Mouse (Mus musculus): Measurements from ENCODE around the gene Scrn2.
A peak's percentile ranks its signal among the peaks of the same experiment; 100 is the strongest.

Scrn2 gene

DNA sequence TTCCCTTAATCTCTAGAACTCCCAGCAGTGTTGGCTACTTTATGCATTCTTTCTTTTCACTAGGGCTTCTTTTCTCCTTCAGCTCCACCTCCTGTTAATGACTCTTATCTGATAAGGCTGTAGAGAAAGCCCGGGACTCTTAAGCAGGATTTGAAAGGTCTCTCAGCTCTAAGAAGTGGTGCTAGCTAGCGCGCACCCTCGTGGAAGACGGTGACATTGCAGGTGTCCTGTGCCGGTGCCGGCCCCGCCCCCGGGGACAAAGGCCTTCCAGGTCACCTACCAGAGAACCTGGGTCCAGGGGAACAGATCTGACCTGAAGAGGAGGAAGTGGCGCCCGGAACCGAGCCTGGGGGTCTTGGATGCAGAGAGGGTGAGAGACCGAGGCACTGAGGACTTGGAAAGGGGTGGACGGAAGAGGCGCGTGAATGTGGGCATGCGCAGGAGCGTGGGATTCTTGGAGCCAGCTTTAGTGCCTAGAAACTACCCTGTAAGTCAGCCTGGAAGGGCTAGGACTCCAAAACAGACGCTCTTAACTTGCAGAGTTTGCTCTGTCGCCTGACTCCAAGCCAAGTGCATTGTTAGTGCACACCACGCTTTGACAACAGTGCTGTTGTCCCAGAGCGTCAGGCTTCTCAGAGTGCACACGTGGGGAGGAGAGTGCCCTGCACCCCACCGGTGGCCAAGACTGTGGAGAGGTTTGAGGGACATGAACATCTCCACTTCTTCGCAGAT, at the start of gene Scrn2:
Gene Scrn2, plus strand, starts transcription at position 253 of the 732 bp plus-strand sequence.
- peak; percentile 79 for DNase-seq (ENCODE audit: low spot score)

- DNase-seq (ENCODE audit: low spot score) = no peak
Measured at GRCm38 (mm10) chr11:96980021-96980420, 49.7 kb upstream of the Scrn2 start.

DNA sequence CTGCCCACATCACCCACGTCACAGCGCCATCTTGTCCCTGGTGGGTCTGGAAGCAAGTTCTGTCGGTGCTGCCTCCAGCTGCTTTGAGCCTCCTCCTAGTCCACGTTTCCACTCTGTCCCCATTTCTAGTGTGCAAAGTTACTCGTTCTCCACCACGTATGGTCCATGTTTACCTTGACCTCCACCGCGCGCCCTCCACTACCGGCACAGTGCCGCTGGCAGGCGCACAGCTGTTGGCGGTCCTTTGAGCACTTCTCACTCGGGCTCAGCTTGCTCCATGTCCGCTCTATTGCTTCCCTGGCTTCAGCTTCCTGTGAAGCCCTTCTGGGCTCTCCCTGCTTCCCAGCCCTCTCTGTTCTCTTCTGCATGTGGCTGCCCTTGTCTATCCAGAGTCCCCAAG, 48.3 kb upstream of the Scrn2 start:
- no peak for DNase-seq (ENCODE audit: low spot score)

GRCm38 (mm10) chr11:96982355-96982754, 47.4 kb upstream of the Scrn2 start:
- DNase-seq (ENCODE audit: low spot score) = peak; percentile 80

- no peak for DNase-seq (ENCODE audit: low spot score)
Measured at GRCm38 (mm10) chr11:96982859-96983258, 46.9 kb upstream of the Scrn2 start, which contains the start of gene Sp2. Sp2 (minus strand) TSS chr11:96982959.

DNA sequence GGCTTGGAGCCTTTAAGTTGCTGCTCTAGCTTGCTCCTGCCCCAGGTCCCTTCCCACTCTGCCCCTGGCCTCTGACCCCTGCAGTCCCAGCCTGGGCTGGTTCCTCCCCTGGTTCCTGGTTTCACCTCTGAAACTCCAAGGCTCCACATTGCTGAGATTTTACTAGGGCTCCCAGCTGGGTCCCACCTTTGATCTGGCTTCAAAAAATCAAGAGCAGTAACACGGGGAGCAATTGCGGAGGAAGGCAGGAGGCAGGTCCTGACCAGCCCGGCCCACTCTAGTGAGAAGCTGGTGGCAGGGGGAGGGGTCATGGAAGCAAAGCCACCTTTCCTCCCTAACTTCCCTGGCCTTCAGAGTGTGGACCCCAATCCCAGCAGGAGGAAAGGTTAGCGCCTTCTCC, 44.8 kb upstream of the Scrn2 start:
- no peak for DNase-seq (ENCODE audit: low spot score)

DNA sequence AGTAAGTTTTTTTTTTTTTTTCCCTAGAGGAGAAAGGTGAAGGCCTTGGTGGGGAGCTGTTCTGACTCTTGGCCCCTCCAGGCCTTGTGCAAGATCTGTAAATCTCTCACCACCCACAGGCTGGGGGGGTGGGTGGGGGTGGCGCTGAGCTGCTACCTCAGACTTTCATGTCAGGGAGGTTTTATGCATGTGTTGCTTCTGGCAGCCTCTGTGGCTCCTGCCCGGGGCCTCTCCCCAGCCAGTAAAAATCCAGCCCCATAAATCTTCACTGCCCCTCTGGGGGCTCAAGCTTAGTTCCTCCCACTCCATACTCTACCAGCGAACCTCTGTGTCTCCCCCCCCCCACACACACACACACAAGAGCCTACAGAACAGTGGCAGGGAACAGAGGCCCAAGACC, 43.3 kb upstream of the Scrn2 start:
- no peak for DNase-seq (ENCODE audit: low spot score)

GRCm38 (mm10) chr11:96987873-96988655, 41.7 kb upstream of the Scrn2 start:
- DNase-seq (ENCODE audit: low spot score) = peak; percentile 27

GRCm38 (mm10) chr11:96991501-96991900, 38.2 kb upstream of the Scrn2 start:
- no peak for DNase-seq (ENCODE audit: low spot score)

GRCm38 (mm10) chr11:96992722-96993311, 36.9 kb upstream of the Scrn2 start:
- peak; percentile 45 for DNase-seq (ENCODE audit: low spot score)

DNA sequence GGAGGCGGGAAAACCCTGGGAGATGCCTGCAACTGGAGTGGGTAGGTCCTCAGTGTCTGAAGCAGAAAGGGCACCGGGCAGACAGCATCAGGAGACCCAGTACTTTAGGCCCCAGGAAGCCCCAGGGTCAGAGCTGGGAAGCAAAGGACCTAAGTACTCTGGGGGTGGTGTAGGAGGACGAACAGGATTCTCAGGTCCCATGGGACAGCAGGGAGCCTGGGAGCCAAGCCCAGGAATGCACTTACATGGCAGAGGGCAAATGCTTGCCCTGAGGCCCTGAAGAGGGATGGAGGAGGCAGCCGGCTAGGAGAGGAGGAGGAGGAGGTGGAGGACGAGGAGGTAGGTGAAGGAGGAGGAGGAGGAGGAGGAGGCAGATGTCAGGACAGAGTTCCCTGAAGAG, 34.7 kb upstream of the Scrn2 start:
- DNase-seq (ENCODE audit: low spot score) = no peak

DNA sequence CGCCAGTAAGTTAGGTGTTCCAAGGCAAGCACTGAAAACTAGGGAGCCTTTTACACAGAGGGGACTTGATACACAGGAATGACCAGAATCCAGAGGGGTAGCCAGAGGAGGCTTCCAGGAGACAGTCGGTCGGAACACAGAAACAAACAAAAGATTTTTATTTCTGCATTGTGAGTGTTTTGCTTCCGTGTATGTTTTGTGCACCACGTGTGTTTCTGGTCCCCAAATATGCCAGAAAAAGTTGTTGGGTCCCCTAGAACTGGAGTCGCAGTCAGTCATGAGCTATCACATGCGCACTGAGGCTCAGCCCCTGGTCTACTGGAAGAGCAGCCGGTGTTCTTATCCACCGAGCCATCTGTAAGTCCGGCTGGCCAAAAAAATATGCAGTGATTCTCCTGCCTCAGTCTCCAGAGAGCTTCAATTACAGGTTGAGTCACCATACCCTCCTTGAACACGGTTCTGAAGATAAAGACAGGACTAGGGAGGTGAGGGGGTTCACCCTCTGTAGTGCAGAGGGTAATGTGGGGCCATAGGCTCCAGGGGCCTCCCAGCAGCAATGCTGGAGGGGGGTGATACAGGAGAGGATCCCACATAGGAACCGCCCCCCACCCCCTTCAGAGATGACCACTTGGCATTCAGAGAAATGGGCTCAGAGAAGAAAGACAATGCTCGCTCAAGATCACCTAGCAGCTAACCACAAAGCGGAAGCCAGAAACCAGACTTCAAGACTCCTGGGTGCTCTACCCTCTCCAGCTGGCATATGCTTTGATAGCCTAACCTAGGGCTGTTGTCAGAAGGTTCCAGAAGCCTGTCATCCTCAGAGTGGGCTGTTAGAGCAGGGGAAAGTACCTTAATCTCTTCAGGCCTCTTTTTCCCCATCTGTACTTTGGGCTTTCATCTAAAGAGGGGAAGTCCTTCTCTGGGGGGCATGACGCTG, 33.6 kb upstream of the Scrn2 start:
- DNase-seq (ENCODE audit: low spot score) = no peak

GRCm38 (mm10) chr11:96996773-96997379, 32.9 kb upstream of the Scrn2 start:
- DNase-seq (ENCODE audit: low spot score) = no peak

DNA sequence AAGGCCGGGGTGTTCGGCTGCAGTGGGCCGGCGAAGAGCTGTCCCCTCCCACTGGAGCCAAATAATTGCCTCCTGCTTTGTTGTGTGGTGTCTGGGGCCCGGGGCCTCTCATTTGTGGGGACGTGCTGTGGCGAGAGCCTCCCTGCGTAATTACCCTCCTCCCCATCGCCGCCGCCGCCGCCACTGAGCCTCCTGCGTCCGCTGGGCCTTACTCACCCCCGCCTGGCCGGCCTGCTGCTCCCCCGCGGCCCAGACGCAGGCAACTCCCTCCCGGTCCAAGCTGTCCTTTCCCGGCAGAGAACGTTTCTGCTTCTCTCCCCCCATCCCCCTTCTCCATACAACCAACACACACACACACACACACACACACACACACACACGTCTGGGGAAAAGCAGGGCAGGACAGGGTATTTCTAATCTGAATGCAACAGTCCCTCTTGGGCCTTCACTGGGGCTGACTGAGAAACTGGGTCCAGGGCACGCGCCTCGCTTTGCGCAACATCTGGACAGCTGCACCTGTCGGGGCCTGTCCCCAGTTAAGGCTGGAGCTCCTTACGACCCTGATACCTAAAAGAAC, 32.3 kb upstream of the Scrn2 start:
- DNase-seq (ENCODE audit: low spot score) = no peak

GRCm38 (mm10) chr11:97003170-97003569, 26.6 kb upstream of the Scrn2 start:
- no peak for DNase-seq (ENCODE audit: low spot score)

DNA sequence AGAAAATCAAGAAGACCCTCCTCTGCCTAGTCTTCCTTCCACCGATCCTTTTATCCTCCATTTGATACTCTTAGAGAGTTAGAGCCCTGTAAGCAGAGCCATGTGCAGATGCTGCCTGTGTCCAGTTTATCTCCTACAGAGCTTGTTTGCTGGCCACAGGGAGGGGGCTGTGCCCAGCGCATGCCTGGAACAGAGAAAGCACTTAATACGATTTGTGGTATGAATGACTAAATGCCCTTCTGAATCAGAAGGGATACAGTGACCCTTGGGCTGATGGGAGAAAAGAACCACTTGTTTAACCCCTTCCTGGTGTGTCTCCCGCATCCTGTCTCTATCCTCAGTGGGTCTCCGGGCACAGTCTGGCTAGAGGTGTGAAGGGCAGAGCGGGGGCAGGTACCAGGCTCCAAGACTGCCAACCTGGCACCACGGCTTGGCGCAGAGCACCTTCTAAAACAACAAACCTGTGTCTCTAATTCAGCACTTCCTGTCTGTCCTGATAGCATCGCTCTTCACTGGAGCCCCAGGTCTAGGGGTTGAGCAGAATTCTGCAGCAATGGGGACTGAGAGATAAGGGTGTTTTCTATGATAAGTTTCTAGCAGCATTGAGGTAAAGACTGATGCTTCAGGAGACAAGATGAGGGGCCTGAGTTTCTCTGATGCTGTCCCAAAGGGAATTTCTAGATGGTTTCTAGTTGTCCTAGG, 22.5 kb upstream of the Scrn2 start:
- DNase-seq (ENCODE audit: low spot score) = peak; percentile 77

DNA sequence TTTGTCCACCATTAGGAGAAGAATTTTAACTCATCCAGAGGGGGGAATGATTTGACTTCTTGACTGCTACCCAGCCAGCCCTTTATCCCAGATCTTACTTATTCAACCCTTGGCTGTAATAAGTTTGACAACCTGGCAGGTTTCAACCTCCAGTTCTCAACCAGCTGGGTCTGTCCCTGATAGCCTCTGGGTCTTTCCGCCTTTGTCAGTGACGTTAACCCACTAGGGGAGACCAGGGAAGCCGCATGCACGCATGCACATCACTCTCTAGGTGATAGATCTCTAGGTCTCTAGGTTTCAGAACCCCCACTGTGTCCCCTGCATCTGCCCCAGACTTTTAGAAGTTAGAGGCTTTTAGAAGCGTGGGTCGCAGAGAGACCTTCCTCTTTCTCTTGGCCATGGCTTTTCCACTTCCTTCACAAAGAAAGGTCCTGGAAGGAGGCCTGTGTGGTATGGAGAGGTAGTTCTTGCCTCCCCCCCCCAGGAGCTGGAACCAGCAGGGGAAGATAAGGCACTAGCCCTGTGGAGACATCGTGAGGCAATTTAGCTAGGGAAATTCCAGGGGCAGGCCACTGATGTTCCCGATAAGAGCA, 20.4 kb upstream of the Scrn2 start:
- DNase-seq (ENCODE audit: low spot score) = no peak

DNA sequence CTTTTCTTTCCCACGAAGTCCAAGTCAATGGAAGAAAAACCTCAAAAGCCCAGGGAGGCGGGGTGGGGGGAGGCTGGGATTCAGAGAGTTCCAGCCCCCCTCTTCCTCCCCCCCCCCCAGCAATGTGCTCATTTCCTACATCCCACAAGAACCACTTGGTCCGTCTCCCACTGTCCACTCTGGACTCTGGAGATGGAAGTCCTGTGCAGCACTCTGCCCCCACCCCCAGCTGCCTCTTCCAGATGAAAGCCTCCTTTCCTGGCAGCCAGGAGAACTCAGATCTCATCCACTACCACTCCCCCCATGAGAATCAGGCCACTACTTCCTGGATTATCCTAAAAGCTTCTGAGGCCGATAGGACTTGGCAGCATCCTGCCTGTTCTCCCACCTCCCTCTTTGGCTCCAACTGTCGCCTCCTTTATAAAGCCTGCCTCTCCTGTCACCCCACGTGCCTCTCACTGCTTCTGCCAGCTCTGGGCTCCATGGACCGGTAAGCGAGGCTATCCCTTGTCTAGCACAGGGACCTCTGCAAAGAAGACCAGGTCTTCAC, 16.5 kb upstream of the Scrn2 start, which contains the start of gene Sp6:
Gene Sp6, plus strand, starts transcription at position 274 of the 550 bp plus-strand sequence.
- DNase-seq (ENCODE audit: low spot score) = peak; percentile 40
